Comparison of ENCODE assay signal across 20 mouse cellular contexts in the genomic region with DNA sequence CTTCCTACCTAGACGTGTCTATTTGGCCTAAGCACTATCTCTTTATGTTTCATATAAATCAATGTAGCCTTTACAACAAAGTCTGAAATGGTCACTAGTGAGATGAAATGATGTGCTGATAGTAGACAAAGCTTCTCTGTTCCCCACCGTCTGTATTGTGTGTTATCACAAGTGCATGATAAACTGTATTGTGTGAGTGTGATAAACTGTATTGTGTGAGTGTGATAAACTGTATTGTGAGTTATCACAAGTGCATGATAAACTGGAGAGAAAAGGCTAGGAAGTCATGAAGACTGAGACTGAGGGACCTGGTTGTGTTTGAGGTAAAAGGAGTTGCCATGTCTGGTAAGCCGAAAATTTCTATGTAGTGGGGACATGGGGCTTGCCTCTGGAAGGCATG. TPM values are rescaled to one million over a fixed set of nuclear protein-coding genes. Genes with fewer than 3 reads are reported as not detected.
"Had no signal": no experiment of that assay in that cellular context is flagged by ENCODE, and none has a peak within 500 bp of the region (broad histone marks: within the 10 kb centered on the region; RNA-seq: fewer than 3 reads in every experiment).

No protein-coding gene starts in this region.

- ATAC-seq: midbrain, embryonic 16.5 days had no signal

- H3K4me2 ChIP-seq: lung, embryonic 14.5 days; midbrain, embryonic 12.5 days; neural tube, embryonic 13.5 days; neural tube, embryonic 15.5 days had no signal

- H3K27me3 ChIP-seq: midbrain, embryonic 12.5 days; neural tube, embryonic 13.5 days; neural tube, embryonic 15.5 days had no signal

- H3K27ac ChIP-seq: midbrain, embryonic 10.5 days; midbrain, embryonic 12.5 days; neural tube, embryonic 13.5 days; neural tube, embryonic 15.5 days had no signal

- H3K4me3 ChIP-seq: midbrain, embryonic 10.5 days; midbrain, embryonic 12.5 days; myocyte; neural tube, embryonic 13.5 days; neural tube, embryonic 15.5 days had no signal

- H3K9ac ChIP-seq: lung, embryonic 14.5 days; midbrain, embryonic 12.5 days; neural tube, embryonic 13.5 days; neural tube, embryonic 15.5 days had no signal

- DNase-seq: lung, embryonic 14.5 days; lung, postnatal 10 days; lung, postnatal 4 days; midbrain, embryonic 14.5 days; retina, postnatal 1 day; right cerebral cortex, adult 18-20 months; right cerebral cortex, postnatal 25 days; right cerebral cortex, postnatal 4 days; spleen, adult 18-20 months; thymus, adult 18-20 months; thymus, postnatal 14 days; thymus, postnatal 36 days had no signal

- H3K9me3 ChIP-seq: midbrain, embryonic 10.5 days; midbrain, embryonic 12.5 days; neural tube, embryonic 13.5 days; neural tube, embryonic 15.5 days had no signal

RNA-seq across cellular contexts. Expression of gene Tymp, which starts 18.1 kb away (rescaled TPM):
- total RNA-seq: megakaryocyte-erythroid progenitor cell, adult 5-6 weeks had no signal

RNA-seq across cellular contexts. Expression of gene Odf3b, which starts 20.3 kb away (rescaled TPM):
- total RNA-seq: megakaryocyte, adult 5-6 weeks had no signal
- polyA plus RNA-seq: myocyte had no signal
